Mouse (Mus musculus): ENCODE measurements around the gene Btbd16.

DNA sequence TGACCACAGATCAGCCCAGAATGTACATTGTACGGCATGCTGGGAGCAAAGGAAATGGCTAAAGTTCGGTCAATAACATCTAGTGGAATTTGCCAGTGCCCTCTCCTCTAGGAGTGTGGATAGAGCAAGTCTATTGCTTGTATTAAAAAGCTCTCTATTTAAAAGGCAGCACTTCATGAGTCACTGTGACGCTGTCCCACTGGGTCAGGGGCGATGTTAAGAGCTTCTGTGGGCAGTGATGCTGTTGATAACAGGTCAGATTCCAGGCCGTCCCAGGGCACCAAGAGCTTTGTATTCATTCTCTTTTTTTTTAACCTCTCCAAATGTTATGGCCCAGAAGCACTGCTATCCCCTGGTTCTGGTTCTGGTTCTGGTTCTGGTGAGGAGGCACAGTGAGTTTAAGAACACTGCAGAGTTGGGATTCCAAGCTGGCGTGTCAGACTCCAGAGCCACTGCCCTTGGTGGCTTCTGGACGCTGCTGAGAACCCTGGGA is 17.5 kb upstream of the Btbd16 start:
- TF ChIP-seq CTCF (IDR thresholded peaks at IDR 0.05; ENCODE audit: low read depth, low read length) (no peak), POLR2AphosphoS5 (IDR thresholded peaks at IDR 0.05; ENCODE audit: insufficient replicate concordance, low read depth, low read length) (no peak), GATA1 (IDR thresholded peaks at IDR 0.05; ENCODE audit: borderline replicate concordance, low read length) (no peak), GATA2 (IDR thresholded peaks at IDR 0.05; ENCODE audit: borderline replicate concordance, low read depth, low read length) (no peak)
